Mouse (Mus musculus) embryonic facial prominence, embryonic 12.5 days (tissue): ENCODE measurements around the gene Thbs2. TPM values are rescaled to one million over a fixed set of nuclear protein-coding genes. Genes with fewer than 3 reads are reported as not detected.
A peak's percentile ranks its signal among the peaks of the same experiment; 100 is the strongest.
"Not testable (repeated sequence)": the region's sequence is repeated elsewhere in the genome, so short reads cannot be mapped to it uniquely, and the experiment has no call there.

Experiments used
- ATAC-seq: fragments of 200-750 bp; cut with Nextera tagmentation; 2 replicates; pipeline ENCODE4 v1.8.0; 2017; ENCODE audit not compliant: insufficient number of reproducible peaks, insufficient read depth, low FRiP score, low TSS enrichment
- H3K27ac ChIP-seq: fragments of 300-500 bp; sonication (generic); 2 replicates; pipeline ENCODE4 v1.5.1; 2016; ENCODE audit warnings: mild to moderate bottlenecking
- H3K27me3 ChIP-seq: fragments of 300-500 bp; sonication (generic); 2 replicates; pipeline ENCODE4 v1.6.1; 2016; ENCODE audit warnings: mild to moderate bottlenecking, moderate library complexity
- H3K36me3 ChIP-seq: fragments of 300-500 bp; sonication (generic); 2 replicates; pipeline ENCODE4 v1.6.1; 2016; ENCODE audit warnings: mild to moderate bottlenecking
- H3K4me1 ChIP-seq: fragments of 300-500 bp; sonication (generic); 2 replicates; pipeline ENCODE4 v1.6.1; 2016
- H3K4me2 ChIP-seq: fragments of 300-500 bp; sonication (generic); replicated peaks from 2 replicates; pipeline ENCODE4 v1.6.1; 2016; ENCODE audit warnings: mild to moderate bottlenecking, moderate library complexity
- H3K4me3 ChIP-seq: fragments of 300-500 bp; sonication (generic); 2 replicates; pipeline ENCODE4 v1.5.1; 2016; ENCODE audit warnings: mild to moderate bottlenecking
- H3K9ac ChIP-seq: fragments of 300-500 bp; sonication (generic); 2 replicates; pipeline ENCODE4 v1.6.1; 2016; ENCODE audit warnings: mild to moderate bottlenecking, moderate library complexity
- H3K9me3 ChIP-seq: fragments of 300-500 bp; sonication (generic); 2 replicates; pipeline ENCODE4 v1.6.1; 2016; ENCODE audit warnings: mild to moderate bottlenecking, moderate library complexity
- WGBS: fragments of 180-500 bp; shearing (Covaris S2); methylation state at CpG from one replicate; pipeline ENCODE4 v1.1.7; 2016; 5-methylcytosine and 5-hydroxymethylcytosine counted together
- polyA plus RNA-seq: library from polyadenylated mRNA; unstranded; fragments of >200 nt; fragmentation: Nextera tagmentation; extraction: Ambion mirVana; gene quantifications from 2 replicates; pipeline ENCODE4 v1.2.1, GENCODE M21; 2016

The Thbs2 gene
- polyA plus RNA-seq, 1 experiment from 2014 or later = 15.7 TPM

DNA sequence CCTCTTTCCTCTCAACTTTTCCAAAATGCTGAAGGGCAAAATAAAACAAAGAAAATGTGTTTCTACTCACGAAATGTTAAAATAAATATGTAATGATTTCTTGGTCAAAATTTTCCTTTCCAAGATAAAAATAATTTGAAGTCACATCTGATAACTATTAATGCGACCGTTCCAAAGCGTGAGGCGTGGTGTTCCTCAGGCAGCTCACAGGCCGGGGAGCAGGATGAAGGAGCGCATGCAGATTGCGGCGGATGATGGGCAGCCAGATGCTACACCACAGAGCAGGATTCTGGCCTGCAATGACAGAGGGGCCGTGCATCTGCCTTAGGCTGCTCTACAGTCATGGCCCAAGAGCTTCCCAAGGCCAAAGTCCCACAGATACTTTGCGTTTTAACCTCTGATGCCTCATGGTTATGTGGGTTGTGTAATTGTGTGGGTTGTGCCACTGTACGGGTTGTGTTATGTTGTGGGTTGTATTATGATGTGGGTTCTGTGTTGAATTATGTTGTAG lies 66.2 kb downstream of the Thbs2 start:
- Histone ChIP-seq H3K27ac (peak overlapping the region; percentile 59), H3K9me3 (no peaks in the 10 kb centered on the region), H3K36me3 (no peaks in the 10 kb centered on the region), H3K9ac (no peak overlapping the region), H3K4me3 (no peak overlapping the region), H3K27me3 (no peaks in the 10 kb centered on the region), H3K4me1 (peaks cover 27% of the 10 kb centered on the region), H3K4me2 (no peak overlapping the region)
- no peak for ATAC-seq
- WGBS = 51% methylated on average over 12 of the region's 12 CpGs

DNA sequence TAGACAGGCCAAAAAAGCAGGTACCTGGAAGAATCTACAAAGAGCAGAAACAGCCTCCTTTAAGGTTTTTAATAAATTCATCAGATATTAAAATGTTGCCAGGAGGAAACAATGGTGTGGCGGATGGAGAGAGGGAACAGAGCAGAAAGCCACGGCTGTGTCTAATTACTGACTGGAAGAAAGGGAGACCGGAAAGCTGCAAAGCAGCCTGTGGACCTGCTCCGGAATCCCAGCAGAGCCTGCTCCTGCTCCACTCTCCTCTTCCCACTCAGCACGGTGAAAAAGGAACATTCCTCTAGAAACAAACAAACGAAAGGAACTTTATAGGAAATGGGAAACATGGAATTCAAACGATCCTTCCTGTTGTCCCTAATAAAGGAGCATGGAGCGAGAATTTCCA lies 69.6 kb downstream of the Thbs2 start:
- H3K4me2 ChIP-seq = peak overlapping the region; percentile 21; the same call in 1 of the 2 replicates
- H3K36me3 ChIP-seq = no peaks in the 10 kb centered on the region
- H3K9ac ChIP-seq = no peak overlapping the region
- no peak for ATAC-seq
- H3K27me3 ChIP-seq = no peaks in the 10 kb centered on the region
- H3K4me3 ChIP-seq = no peak overlapping the region
- peak overlapping the region; percentile 37 for H3K27ac ChIP-seq
- WGBS = 10% methylated on average over 8 of the region's 8 CpGs
- H3K4me1 ChIP-seq = peaks cover 27% of the 10 kb centered on the region
- H3K9me3 ChIP-seq = no peaks in the 10 kb centered on the region

- H3K4me2 ChIP-seq, H3K4me3 ChIP-seq, H3K9me3 ChIP-seq, H3K36me3 ChIP-seq, H3K27me3 ChIP-seq, H3K27ac ChIP-seq, ATAC-seq, H3K9ac ChIP-seq: not testable (repeated sequence)
- H3K4me1 ChIP-seq = peaks cover 10% of the 10 kb centered on the region
Observed at GRCm38 (mm10) chr17:14621006-14621405, 73.0 kb downstream of the Thbs2 start.

DNA sequence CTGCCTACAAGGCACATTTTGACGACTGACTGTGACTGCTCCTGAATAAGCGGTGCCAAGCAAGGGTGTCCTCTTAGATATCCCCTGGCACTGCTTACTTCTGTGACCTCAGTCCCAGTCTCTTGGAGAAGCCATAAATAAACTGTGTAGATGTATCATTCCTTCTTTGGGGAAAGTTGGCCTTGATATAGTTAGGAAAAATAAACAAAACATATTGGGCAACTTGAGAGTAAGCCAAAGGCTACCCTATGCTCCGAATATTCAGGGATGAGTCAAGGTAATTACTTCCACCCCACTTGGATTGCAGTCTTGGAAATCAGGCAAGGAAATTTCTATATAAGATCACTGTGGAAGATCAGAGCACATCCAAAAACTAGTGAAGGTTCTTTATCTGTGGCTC lies 74.0 kb downstream of the Thbs2 start:
- no peak overlapping the region for H3K27ac ChIP-seq
- H3K9ac ChIP-seq = no peak overlapping the region
- H3K4me3 ChIP-seq = no peak overlapping the region
- no peaks in the 10 kb centered on the region for H3K36me3 ChIP-seq
- peaks cover 10% of the 10 kb centered on the region for H3K4me1 ChIP-seq
- no peaks in the 10 kb centered on the region for H3K27me3 ChIP-seq
- H3K4me2 ChIP-seq = no peak overlapping the region
- WGBS = 82% methylated on average over 3 of the region's 3 CpGs
- no peaks in the 10 kb centered on the region for H3K9me3 ChIP-seq
- no peak for ATAC-seq

GRCm38 (mm10) chr17:14619038-14619437 lies 75.0 kb downstream of the Thbs2 start:
- Histone ChIP-seq H3K4me2 (no peak overlapping the region), H3K27ac (no peak overlapping the region), H3K9me3 (no peaks in the 10 kb centered on the region), H3K4me3 (no peak overlapping the region), H3K4me1 (peaks cover 2% of the 10 kb centered on the region), H3K9ac (no peak overlapping the region), H3K27me3 (no peaks in the 10 kb centered on the region), H3K36me3 (no peaks in the 10 kb centered on the region)
- WGBS = 71% methylated on average over 4 of the region's 4 CpGs
- ATAC-seq = no peak

Other genes with a start within 250 kb of the Thbs2 start
- 4.7 and 5.8 TPM in 2 replicates for gene Wdr27, start 248.9 kb upstream of the Thbs2 start, polyA plus RNA-seq
- 30.7 and 33.3 TPM in 2 replicates for gene 1600012H06Rik, start 248.9 kb upstream of the Thbs2 start, polyA plus RNA-seq